Mouse (Mus musculus) MEL-GATA-1-ER (cell line): ENCODE results near the gene Lrig2.

Source experiments
- DNase-seq: peaks from one replicate; pipeline ENCODE4 v3.0.0-alpha.2; 2012; ENCODE audit warnings: low read depth; ENCODE audit errors: extremely low read depth

The Lrig2 gene

DNA sequence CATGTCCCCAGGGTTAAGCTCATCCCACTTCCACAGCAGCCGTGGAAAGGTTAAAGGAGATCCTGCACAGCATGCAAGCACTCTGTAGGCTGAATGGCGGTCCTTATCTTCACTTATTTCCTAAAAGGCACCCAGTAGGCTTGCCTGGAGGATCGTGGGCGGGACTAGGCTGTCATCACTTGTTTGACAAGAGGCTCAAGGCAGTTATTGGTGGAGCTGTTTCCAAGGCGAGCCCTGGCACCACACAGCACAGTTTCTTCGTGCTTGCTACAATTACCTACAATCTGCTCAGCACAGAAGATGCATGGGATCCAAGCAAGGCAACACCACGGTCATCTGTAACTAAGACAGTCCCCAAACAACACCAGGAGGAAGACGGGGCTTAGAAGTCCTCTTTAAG, 137.8 kb downstream of the Lrig2 start:
- DNase-seq: peak; percentile 85

DNA sequence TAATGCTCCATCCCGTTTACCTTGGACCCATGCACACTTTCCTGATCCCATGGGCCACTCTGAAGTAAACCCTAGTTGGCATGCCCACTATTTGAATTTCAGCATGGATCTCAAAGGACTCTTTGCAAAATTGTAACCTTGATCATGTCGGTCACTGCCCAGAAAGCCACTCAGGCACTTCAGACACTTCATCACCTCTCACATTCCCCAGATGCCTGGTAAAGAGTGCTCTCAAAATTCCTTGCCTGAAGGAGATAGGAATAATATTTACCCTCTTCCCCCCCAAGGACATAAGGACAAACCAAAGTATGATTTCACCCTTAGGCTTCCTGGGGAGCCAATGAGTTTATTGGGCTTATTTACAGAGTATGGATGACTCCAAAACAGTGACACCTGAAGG, 139.3 kb downstream of the Lrig2 start:
- no peak for DNase-seq

DNA sequence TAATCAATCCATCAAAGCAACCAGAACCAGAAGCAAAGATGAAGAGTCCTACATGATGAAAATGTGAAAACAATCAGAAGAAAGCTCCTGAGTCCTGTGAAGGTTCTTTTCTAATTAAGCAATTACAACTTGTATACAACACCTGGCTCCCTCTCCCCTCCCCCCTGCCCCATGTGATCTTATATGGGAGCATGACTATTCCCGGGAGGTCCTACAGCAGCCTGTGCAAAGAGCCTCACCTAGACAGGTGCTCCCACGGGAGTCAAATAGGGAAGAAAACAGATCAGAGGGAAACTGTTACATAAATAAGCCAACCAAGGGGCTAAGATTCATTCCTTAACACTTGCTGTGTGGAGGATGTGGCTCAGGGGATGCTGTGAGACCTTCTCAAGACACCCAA, 143.8 kb downstream of the Lrig2 start:
- no peak for DNase-seq

DNA sequence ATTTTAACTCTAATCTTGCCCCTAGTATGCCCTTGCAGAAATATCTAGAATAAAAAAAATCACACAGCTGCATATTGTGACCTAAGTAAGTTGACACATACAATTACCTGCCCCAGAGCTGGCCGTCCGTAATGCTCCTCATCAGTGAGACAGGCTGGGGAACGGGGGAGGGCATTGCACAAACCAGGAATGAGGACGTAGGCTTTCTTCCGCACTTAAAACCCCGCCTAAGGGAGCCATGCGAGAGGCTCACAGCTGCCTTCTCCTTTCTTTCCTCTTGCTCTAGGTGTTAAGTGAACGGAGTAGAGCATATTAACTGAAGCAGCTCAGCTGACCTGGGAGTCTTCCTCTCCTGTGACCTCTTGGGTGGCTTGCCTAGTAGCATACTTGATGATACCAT, 149.9 kb downstream of the Lrig2 start:
- DNase-seq: no peak

DNA sequence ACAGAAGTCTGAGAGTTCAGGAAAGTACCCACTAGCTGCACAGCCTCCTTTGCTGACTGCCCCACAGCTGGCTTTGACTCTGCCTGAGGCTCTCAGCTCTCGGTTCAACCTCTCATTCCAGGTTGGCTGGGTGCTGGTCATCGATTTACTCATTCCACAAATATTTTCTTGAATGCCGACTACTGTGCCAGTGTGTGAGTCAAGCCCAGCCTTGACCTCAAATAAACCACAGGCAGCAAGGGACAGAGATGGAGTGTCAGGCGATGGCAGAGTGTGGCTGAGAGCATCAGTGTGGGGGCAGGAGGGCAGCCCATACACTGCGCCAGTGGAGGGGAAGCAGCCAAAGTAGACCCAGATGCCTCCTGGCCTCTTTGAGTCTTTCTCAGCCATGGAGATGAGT, 151.4 kb downstream of the Lrig2 start:
- no peak for DNase-seq

DNA sequence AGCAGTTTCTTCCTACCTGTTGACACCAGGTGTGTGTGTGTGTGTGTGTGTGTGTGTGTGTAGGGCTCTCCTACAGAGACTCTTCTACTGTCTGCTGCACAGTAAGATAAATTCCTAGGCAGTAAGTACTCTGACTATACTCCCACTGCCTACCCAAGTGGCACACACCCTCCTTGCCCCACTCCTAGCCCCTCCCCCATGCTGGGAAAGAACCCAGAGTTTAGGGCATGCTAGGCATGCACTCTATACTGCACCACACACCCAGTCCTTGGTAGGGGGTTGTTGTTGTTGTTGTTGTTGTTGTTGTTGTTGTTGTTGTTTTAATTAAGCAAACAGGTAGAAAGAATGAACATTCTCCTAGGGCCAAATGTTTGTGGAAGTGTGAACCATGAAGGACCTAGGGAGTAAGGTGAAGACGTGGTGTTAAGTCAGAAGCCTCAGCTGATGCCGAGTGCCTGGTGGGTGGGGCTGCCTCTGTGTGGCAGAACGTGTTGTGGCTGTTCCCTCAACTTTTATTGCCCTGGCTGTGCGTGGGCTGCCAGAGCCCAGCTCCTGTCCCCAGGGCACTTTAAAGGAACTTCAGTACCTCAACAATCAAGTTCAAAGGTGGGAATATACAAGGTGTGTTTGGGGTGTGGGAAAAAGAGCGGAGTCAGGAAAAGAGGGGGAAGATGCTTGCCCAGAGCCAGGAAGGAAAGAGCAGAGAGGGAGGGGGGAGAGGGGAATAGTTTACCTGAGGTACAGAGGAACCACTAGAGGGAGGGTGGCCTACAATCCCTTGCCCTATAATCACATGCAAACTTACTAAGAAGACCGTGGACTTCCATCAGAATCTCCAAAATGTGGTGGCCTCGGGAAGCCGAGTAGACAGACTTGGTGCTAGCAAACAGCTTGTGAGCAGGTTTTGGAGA, 152.2 kb downstream of the Lrig2 start:
- DNase-seq: no peak

DNA sequence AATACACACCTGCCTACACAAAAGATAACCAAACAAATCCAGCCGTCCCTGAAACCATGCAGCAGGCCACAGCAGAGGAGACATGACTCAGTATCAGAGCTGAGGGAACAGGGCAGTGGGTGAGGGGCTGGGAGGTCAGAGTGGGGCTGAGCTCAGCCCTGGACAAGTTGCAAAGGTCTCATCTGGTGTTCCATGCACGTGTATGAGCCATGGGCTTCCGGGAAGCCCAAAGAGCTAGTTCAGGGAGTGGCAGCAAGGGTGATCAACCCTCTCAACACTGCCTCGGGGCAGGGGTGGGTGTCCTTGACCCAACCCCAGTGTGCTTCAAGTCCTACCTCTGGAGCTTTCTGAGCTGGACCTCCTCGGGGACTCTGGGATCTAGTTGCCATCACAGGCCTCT, 153.0 kb downstream of the Lrig2 start:
- no peak for DNase-seq

DNA sequence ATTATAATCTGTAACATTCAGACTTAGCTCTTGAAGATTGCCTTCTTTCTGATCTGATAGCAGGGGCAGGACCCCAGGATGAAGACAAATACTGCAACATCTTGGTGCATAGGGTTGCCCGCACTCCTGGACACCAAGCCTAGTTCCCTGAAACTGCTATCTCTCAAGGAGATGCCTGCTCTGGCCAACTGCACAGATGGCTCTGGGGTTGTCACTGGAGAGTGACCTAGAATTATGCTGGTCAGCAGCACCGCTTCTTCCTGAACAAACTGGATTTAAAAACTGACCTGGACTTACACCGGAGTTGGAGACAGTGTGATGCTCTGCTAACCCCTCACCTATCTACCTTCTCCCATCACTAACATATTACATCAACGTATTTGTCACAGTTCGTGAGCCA, 155.6 kb downstream of the Lrig2 start:
- no peak for DNase-seq

DNA sequence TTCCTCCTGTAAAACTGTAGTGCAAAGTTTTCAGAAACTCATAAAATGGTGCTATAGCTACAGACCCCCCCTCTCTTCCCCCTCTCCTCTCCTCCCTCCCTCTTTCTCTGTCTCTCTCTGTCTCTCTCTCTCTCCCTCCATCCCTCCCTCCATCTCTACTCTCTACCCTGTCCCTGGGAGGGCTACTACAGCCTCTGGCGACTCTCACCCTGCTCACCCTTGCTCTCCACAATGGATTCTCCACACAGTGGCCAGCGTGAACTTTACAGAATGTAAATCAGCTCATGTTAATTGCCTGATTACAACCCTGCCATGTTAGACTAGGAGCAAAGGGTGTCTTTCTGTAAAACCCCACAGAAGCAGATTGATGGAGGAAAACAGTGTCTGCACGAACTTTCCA, 157.8 kb downstream of the Lrig2 start:
- DNase-seq: no peak

DNA sequence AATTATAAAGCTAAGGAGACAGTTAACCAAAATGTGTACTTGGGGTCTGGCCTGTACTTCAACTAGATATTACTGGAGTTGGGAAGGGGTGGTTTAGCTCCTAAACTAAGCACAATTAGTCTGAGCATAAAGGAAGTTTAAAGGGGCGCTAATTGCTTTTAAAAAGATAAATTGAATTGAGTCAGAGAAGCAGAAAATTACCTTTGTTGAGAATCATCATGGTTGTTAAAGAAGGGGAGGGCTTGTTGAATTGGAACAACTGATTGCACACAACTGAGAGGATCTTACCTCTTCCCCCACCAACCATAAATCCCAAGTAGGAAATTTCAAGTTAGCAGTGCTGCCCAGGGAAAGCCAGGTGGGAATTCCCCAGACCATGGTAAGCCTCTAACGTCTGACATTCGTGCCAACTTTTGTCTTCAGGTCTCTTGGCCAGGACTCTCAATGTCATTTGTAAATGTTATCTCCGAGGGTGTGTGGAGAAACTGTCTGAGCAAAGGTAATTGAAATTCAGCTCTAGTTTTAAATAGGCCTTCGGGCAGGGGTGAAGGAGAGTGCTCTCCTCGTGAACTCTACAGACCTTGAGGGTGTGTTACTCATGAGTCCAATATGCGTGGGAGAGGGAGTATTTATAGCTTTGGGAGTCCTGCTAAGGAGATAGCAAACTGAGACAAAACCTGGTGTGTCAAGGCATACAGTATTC, 159.2 kb downstream of the Lrig2 start:
- no peak for DNase-seq

DNA sequence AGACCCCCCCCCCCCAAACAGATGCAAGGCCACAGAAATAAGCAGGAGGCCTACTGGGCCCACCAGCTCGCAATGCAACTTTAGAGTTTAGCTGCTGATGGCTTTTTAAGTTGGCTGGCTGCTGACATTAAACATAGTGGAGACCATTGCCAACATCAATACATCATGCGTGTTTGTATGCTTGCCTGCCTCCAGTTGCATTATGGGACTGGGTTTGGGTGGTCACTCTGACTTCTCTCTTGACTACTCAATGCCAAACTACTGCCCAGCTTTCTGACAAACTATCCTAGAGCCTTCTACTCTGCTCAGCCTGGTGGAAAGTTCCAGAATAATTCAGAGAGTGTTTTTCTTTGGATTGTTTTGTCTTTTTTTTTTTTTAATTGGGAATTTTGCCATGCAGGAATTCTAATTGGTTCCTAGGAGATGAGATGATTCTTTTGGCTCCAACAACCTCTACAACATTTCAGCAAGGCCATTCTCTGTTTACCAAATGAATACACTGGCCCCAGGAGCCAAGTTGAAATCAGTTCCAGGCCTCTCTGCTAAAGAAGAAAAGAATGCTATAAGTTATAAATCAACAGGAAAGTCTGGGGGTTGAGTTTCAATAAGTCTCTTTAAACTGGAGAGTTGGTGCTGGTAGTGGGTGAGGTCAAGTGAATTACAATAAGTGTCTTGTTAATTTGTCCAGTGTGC, 161.3 kb downstream of the Lrig2 start:
- DNase-seq: no peak

DNA sequence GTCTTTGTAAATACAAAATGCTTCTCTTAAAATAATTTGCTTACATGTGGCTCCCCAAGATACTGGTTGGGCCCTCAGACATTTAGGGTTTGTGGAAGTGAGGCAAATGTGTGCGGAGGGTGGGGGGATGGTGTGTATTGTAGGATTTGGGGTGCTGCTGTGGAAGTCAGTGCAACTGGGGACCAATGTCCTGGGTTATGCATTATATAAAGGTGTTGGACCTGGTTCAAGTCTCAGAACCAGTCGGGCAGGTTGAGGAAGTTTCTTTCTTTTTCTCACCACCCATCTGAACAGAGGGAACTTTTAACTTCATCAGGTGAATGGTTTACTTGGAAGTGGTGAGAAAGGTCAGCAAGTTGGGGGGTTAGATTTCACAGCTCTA, 161.9 kb downstream of the Lrig2 start:
- no peak for DNase-seq

DNA sequence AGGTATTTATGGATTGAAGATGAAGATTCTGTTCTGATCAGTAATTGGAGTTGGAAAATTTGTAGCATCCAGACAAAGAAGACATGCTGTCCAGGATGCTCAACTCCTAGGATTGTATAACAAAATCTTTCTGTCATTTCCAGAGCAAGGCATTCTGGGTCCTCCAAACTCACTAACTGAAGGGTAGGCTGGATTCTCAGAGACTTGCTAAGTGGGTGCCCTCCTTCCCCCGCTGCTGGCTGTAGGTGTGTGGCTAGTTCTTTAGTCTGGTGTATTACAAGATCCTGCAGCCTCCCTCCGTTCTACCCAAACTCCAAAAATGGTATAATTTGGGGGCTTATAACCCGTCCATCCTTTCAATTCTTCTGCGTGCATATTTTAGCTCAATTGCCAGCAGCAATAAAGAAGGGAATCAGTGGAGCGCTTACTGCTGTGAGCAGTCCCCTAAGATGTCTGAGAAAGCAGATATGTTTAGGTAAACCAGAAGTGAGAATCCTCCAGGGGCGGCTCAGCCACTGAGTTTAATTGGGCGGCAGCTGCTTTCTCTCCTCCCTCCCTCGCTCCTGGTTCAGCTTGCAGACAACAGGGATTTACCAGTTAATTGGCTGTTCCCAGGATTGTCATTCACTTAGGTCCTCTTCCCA, 162.4 kb downstream of the Lrig2 start:
- DNase-seq: no peak
